Mouse (Mus musculus): ENCODE measurements around the gene Rtl3. TPM values are rescaled to one million over a fixed set of nuclear protein-coding genes. Genes with fewer than 3 reads are reported as not detected.

Rtl3 gene
- total RNA-seq (2014; rRNA removed) (1.2 and 1.3 TPM in 2 replicates), polyA plus RNA-seq (2015; fragmentation: Nextera tagmentation; extraction: Ambion mirVana) (0.62 and 0.77 TPM in 2 replicates)

DNA sequence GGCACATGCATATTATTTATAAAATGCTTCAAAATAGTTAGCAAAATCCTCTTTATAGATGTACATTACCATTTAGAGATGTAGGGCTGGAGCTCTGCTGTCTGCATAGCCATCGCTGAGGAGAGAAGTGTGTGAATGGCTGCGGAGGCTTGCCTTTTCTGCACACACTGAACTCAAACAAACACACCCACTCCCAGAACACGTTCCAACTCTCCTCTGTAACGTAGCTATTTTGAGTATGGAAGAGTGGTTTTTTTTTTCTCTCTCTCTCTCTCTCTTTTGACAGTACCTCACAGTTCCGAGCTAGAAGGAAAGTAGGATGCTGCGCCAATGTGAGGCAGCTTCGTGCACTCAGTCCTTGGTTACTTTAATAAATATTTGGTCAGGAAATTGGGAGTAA lies at the start of gene Rtl3:
TSS of gene Rtl3 (minus strand) at position 236 of the 400 bp plus-strand sequence.
- H3K27ac ChIP-seq (ENCODE audit: low read depth, low read length), result no peak within 1 kb of the TSS
- H3K9ac ChIP-seq, result no peak within 1 kb of the TSS
- H3K4me1 ChIP-seq (ENCODE audit: insufficient read depth), result no peaks in the 10 kb centered on the region
- H3K4me2 ChIP-seq (ENCODE audit: low read depth), result no peak within 1 kb of the TSS
- no peaks in the 10 kb centered on the region for H3K9me3 ChIP-seq (ENCODE audit: low read length)
- no peak for ATAC-seq
- 58% methylated on average over 7 of the region's 7 CpGs for WGBS
- DNase-seq, result peak; percentile 1
- no peak within 1 kb of the TSS for H3K4me3 ChIP-seq (ENCODE audit: low read depth, low read length)
- no peak for TF ChIP-seq CTCF (IDR thresholded peaks at IDR 0.05; ENCODE audit: low read depth)
- no peaks in the 10 kb centered on the region for H3K36me3 ChIP-seq (ENCODE audit: insufficient read depth)
- no peaks in the 10 kb centered on the region for H3K27me3 ChIP-seq (ENCODE audit: insufficient read depth, low read length)

DNA sequence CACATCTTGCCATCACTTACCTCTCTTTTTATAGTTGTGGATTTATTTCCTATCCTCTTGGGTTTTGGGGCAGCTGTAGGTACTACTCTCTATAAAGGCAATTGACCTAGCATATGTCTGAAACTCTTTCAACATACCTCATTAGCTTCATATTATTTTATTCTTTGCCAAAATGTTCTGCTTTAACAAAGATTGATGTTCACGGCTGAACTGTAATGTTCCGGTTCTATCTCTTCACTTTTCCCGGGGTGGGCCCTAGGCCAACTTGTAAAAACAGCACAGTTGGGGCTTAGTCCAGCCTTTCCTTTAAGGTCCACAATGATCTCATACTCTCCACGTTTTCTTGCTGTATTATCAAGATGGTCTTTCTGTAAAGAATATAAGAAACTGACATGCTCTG lies 31.9 kb upstream of the Rtl3 start:
- WGBS, result 49% methylated on average over 4 of the region's 4 CpGs
- no peak overlapping the region for H3K4me2 ChIP-seq (ENCODE audit: low read depth)
- H3K4me1 ChIP-seq (ENCODE audit: insufficient read depth), result no peaks in the 10 kb centered on the region
- H3K27me3 ChIP-seq (ENCODE audit: insufficient read depth, low read length), result no peaks in the 10 kb centered on the region
- H3K36me3 ChIP-seq (ENCODE audit: insufficient read depth), result no peaks in the 10 kb centered on the region
- no peak overlapping the region for H3K9ac ChIP-seq
- ATAC-seq (no peak), DNase-seq (no peak)
- TF ChIP-seq CTCF (IDR thresholded peaks at IDR 0.05; ENCODE audit: low read depth), result no peak
- no peak overlapping the region for H3K4me3 ChIP-seq (ENCODE audit: low read depth, low read length)
- no peak overlapping the region for H3K27ac ChIP-seq (ENCODE audit: low read depth, low read length)
- H3K9me3 ChIP-seq (ENCODE audit: low read length), result no peaks in the 10 kb centered on the region

DNA sequence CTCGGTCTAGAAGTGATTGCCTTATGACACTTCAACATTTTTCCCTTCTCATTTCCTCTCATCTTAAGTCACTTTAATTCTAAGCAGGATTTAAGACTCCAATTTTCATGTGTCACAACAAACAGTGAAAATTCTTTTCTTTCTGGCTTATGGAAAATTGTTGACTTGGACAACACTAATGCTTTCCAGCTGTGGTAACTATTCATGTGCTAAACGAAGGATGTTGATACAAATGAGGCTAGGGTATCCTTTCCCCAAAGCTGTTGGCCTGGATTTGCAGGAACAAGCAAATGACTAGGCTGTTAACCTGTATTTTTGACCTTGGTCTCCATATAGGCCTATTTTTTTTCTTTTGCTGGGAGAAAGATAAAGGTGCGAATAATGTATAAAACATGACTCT lies 31.4 kb upstream of the Rtl3 start:
- Histone ChIP-seq H3K27me3 (ENCODE audit: insufficient read depth, low read length) (no peaks in the 10 kb centered on the region), H3K4me1 (ENCODE audit: insufficient read depth) (no peaks in the 10 kb centered on the region), H3K4me3 (ENCODE audit: low read depth, low read length) (no peak overlapping the region), H3K9ac (no peak overlapping the region), H3K4me2 (ENCODE audit: low read depth) (no peak overlapping the region), H3K36me3 (ENCODE audit: insufficient read depth) (no peaks in the 10 kb centered on the region), H3K27ac (ENCODE audit: low read depth, low read length) (no peak overlapping the region), H3K9me3 (ENCODE audit: low read length) (no peaks in the 10 kb centered on the region)
- TF ChIP-seq CTCF (IDR thresholded peaks at IDR 0.05; ENCODE audit: low read depth), result no peak
- ATAC-seq (no peak), DNase-seq (no peak)
- 36% methylated on average over 3 of the region's 3 CpGs for WGBS

- H3K9ac ChIP-seq, result no peak overlapping the region
- no peaks in the 10 kb centered on the region for H3K36me3 ChIP-seq (ENCODE audit: insufficient read depth)
- no peak overlapping the region for H3K4me3 ChIP-seq (ENCODE audit: low read depth, low read length)
- DNase-seq (no peak), ATAC-seq (no peak)
- no peak for TF ChIP-seq CTCF (IDR thresholded peaks at IDR 0.05; ENCODE audit: low read depth)
- 45% methylated on average over 3 of the region's 3 CpGs for WGBS
- no peaks in the 10 kb centered on the region for H3K27me3 ChIP-seq (ENCODE audit: insufficient read depth, low read length)
- H3K4me2 ChIP-seq (ENCODE audit: low read depth), result no peak overlapping the region
- H3K27ac ChIP-seq (ENCODE audit: low read depth, low read length), result no peak overlapping the region
- H3K9me3 ChIP-seq (ENCODE audit: low read length), result no peaks in the 10 kb centered on the region
- no peaks in the 10 kb centered on the region for H3K4me1 ChIP-seq (ENCODE audit: insufficient read depth)
These were observed 31.0 kb upstream of the Rtl3 start for GRCm38 (mm10) chrX:106871426-106871825.

GRCm38 (mm10) chrX:106853523-106854300 lies 13.3 kb upstream of the Rtl3 start:
- no peaks in the 10 kb centered on the region for H3K27me3 ChIP-seq (ENCODE audit: insufficient read depth, low read length)
- no peaks in the 10 kb centered on the region for H3K36me3 ChIP-seq (ENCODE audit: insufficient read depth)
- no peaks in the 10 kb centered on the region for H3K4me1 ChIP-seq (ENCODE audit: insufficient read depth)
- no peak for TF ChIP-seq CTCF (IDR thresholded peaks at IDR 0.05; ENCODE audit: low read depth)
- ATAC-seq (no peak), DNase-seq (no peak)
- no peak overlapping the region for H3K9ac ChIP-seq
- no peak overlapping the region for H3K27ac ChIP-seq (ENCODE audit: low read depth, low read length)
- H3K4me3 ChIP-seq (ENCODE audit: low read depth, low read length), result no peak overlapping the region
- no peaks in the 10 kb centered on the region for H3K9me3 ChIP-seq (ENCODE audit: low read length)
- WGBS, result 66% methylated on average over 3 of the region's 3 CpGs
- no peak overlapping the region for H3K4me2 ChIP-seq (ENCODE audit: low read depth)

- TF ChIP-seq CTCF (IDR thresholded peaks at IDR 0.05; ENCODE audit: low read depth), result no peak
- Histone ChIP-seq H3K4me3 (ENCODE audit: low read depth, low read length) (no peak overlapping the region), H3K27me3 (ENCODE audit: insufficient read depth, low read length) (no peaks in the 10 kb centered on the region), H3K36me3 (ENCODE audit: insufficient read depth) (no peaks in the 10 kb centered on the region), H3K27ac (ENCODE audit: low read depth, low read length) (no peak overlapping the region), H3K4me1 (ENCODE audit: insufficient read depth) (no peaks in the 10 kb centered on the region), H3K4me2 (ENCODE audit: low read depth) (no peak overlapping the region), H3K9ac (no peak overlapping the region), H3K9me3 (ENCODE audit: low read length) (no peaks in the 10 kb centered on the region)
- no peak for ATAC-seq
- 53% methylated on average over 5 of the region's 5 CpGs for WGBS
- DNase-seq, result no peak
These were observed 853 bp downstream of the Rtl3 start for GRCm38 (mm10) chrX:106839591-106839990.

- no peak for TF ChIP-seq CTCF (IDR thresholded peaks at IDR 0.05; ENCODE audit: low read depth)
- no peak for DNase-seq
These were observed 9.9 kb downstream of the Rtl3 start for GRCm38 (mm10) chrX:106830494-106830893.

More at GRCm38 (mm10) chrX:106830494-106830893, 9.9 kb downstream of the Rtl3 start:
- H3K9ac ChIP-seq, result no peak overlapping the region
- peak; percentile 42 for ATAC-seq
- no peaks in the 10 kb centered on the region for H3K4me1 ChIP-seq (ENCODE audit: insufficient read depth)
- no peak overlapping the region for H3K27ac ChIP-seq (ENCODE audit: low read depth, low read length)
- no peaks in the 10 kb centered on the region for H3K27me3 ChIP-seq (ENCODE audit: insufficient read depth, low read length)
- no peak overlapping the region for H3K4me3 ChIP-seq (ENCODE audit: low read depth, low read length)
- H3K36me3 ChIP-seq (ENCODE audit: insufficient read depth), result no peaks in the 10 kb centered on the region
- no peak overlapping the region for H3K4me2 ChIP-seq (ENCODE audit: low read depth)
- no peaks in the 10 kb centered on the region for H3K9me3 ChIP-seq (ENCODE audit: low read length)
- WGBS, result 61% methylated on average over 1 of the region's 1 CpGs
